Mouse (Mus musculus): ENCODE measurements around the gene Thumpd1. TPM values are rescaled to one million over a fixed set of nuclear protein-coding genes. Genes with fewer than 3 reads are reported as not detected.
"Not testable (repeated sequence)": the region's sequence is repeated elsewhere in the genome, so short reads cannot be mapped to it uniquely, and the experiment has no call there.

Gene Thumpd1
- total RNA-seq (2017): 124 and 137 TPM in 2 replicates

DNA sequence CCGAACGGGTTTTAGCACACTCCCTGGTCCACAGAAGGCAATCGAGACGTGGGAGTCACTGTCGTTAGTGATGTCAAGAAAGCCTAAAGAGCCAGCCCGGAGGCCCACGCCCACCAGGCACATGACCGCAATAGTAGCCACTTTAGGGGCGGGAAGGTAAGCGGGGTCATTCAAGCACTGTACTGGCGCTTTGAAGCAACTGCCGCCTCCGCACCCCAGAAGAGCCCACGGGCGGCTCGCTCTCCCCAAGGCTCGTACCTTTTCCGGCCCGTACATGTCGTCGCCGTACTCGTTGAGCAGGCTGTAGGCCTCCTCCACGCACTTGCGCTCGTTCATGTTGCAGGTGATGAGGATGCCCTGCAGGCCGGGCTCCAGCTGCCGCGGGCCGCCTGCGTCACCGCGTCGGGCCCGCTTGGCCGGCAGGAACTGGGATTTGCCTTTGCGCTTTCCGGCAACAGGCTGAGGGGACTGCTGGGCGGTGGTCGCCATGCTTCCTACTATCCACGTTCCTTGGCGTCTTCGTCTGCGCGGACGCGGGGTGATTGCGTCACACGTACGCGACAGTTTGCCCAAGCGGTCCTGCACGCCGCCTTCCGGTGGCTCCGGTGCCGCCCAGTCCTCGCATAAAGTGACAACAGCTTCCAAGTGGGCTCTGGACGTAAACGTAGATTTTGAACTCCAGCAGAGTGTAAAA is at the start of gene Thumpd1:
TSS of gene Thumpd1 (minus strand) at position 546 of the 694 bp plus-strand sequence.
- ATAC-seq (replicated peaks; ENCODE audit: low read depth, poor library complexity, severe bottlenecking): peak; percentile 94

- no peak for ATAC-seq (replicated peaks; ENCODE audit: low read depth, poor library complexity, severe bottlenecking)
Measured at GRCm38 (mm10) chr7:119769895-119770294, 49.3 kb upstream of the Thumpd1 start.

- ATAC-seq (replicated peaks; ENCODE audit: low read depth, poor library complexity, severe bottlenecking): no peak
Measured at GRCm38 (mm10) chr7:119766996-119767395, 46.4 kb upstream of the Thumpd1 start.

DNA sequence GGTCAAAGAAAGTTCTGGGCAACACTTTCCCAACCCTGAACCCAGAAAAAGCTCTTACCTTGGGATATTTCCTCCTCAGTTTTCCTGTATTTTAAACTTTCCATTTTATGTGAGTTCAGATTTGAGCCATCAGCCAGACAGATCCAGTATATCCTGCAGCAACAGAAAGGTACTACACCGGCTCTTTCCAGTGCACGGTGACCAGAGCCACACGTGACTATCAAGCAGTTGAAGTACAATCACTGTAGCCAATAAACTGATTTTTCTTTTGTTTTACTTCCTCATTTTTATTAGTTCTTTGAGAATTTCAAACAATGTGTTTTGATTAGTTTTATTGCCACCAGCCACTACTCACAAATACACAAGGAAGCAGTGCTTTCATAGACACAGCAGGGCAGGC is 43.8 kb upstream of the Thumpd1 start:
- no peak for ATAC-seq (replicated peaks; ENCODE audit: low read depth, poor library complexity, severe bottlenecking)

GRCm38 (mm10) chr7:119762166-119762697 is 41.6 kb upstream of the Thumpd1 start:
- ATAC-seq (replicated peaks; ENCODE audit: low read depth, poor library complexity, severe bottlenecking): no peak

DNA sequence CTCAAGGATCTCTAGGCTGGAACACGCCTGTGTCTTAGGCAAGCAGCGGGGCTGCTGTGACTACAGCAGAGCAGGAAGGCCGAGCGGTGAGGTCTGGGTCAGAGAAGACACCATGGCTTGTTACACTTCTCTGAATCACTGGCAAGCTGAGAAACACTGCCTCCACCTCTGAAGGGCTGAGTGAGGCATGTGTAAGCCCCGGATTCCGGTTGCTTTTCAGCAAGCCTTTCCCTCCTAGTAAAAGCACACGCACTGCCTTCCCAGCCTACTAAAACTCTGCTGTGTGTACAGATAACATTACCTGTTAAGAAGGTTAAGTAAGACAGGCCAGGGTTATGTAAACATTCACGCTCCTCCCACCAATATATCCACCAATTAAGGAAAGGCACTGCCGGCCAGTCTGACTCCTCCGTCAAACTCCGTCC is 39.9 kb upstream of the Thumpd1 start, which contains the start of gene Acsm3:
TSS of gene Acsm3 (plus strand) at position 397 of the 425 bp plus-strand sequence.
- ATAC-seq (replicated peaks; ENCODE audit: low read depth, poor library complexity, severe bottlenecking): no peak

- ATAC-seq (replicated peaks; ENCODE audit: low read depth, poor library complexity, severe bottlenecking): no peak
Measured at GRCm38 (mm10) chr7:119753696-119754095, 33.1 kb upstream of the Thumpd1 start.

- no peak for ATAC-seq (replicated peaks; ENCODE audit: low read depth, poor library complexity, severe bottlenecking)
Measured at GRCm38 (mm10) chr7:119749942-119750341, 29.3 kb upstream of the Thumpd1 start.

DNA sequence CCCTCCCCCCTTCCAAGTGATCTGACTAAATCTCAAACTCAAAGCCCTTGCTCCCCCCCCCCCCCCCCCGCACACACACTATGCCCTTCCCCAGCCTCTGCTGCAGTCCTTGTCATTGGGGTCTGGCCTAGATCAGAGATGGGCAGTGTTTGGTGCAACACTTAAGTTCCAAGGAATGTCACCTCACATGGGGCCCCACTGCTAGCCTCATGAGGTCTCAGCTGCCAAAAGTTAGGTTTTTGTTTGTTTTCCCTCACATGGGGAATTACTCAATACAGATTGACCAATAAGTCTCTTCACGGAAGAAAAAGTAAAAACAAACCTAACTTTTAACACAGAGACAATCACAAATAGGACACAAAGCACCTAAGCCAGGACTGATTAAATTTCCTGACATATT is 28.2 kb upstream of the Thumpd1 start:
- ATAC-seq (replicated peaks; ENCODE audit: low read depth, poor library complexity, severe bottlenecking): no peak

GRCm38 (mm10) chr7:119745869-119746268 is 25.3 kb upstream of the Thumpd1 start:
- no peak for ATAC-seq (replicated peaks; ENCODE audit: low read depth, poor library complexity, severe bottlenecking)

GRCm38 (mm10) chr7:119744321-119744720 is 23.7 kb upstream of the Thumpd1 start:
- peak; percentile 80 for ATAC-seq (replicated peaks; ENCODE audit: low read depth, poor library complexity, severe bottlenecking)

- ATAC-seq (replicated peaks; ENCODE audit: low read depth, poor library complexity, severe bottlenecking): peak; percentile 63; the same call in 1 of the 2 replicates
Measured at GRCm38 (mm10) chr7:119739798-119740468, 19.3 kb upstream of the Thumpd1 start.

DNA sequence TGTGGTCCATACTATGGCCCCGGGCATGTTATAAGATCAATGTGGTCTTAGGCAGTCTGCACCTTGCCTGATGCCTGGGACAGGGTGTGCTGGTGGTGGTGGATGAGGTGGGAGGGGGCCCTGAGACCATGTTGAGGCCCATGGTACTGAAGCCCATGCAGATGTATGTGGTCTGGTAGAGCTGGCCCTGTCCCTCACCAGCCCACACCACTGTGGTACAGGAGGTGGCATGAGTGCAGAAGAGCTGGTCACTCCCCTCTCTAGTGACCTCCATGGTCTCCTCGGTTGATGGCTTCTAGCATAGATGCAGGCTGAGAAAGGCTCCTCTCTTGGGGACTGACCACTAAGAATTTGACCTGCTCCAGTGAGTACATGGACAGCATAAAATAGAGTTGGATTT is 18.3 kb upstream of the Thumpd1 start:
- ATAC-seq (replicated peaks; ENCODE audit: low read depth, poor library complexity, severe bottlenecking): no peak

GRCm38 (mm10) chr7:119731262-119731661 is 10.7 kb upstream of the Thumpd1 start:
- ATAC-seq (replicated peaks; ENCODE audit: low read depth, poor library complexity, severe bottlenecking): not testable (repeated sequence)

GRCm38 (mm10) chr7:119727621-119728020 is 7.0 kb upstream of the Thumpd1 start:
- ATAC-seq (replicated peaks; ENCODE audit: low read depth, poor library complexity, severe bottlenecking): no peak

- peak; percentile 37 for ATAC-seq (replicated peaks; ENCODE audit: low read depth, poor library complexity, severe bottlenecking)
Measured at GRCm38 (mm10) chr7:119720947-119721310, 331 bp upstream of the Thumpd1 start.

DNA sequence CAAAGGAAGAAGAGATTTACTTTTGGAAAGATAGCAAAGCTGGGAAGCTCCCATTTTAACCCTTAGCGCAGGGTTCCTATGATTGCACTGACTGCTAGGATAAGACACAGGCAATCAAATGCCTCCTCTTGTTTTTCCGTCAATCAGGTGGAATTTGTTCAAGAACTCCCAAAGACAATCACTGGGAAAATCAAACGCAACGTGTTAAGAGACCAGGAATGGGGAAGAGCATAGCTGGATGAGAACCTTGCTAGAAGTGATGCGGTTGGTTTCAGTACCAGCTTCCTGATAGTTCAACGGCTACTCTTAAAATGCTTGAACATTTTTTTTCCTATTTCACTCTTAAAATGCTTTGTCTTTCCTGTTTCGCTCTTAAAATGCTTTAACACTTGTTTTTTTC is 6.5 kb downstream of the Thumpd1 start:
- no peak for ATAC-seq (replicated peaks; ENCODE audit: low read depth, poor library complexity, severe bottlenecking)

DNA sequence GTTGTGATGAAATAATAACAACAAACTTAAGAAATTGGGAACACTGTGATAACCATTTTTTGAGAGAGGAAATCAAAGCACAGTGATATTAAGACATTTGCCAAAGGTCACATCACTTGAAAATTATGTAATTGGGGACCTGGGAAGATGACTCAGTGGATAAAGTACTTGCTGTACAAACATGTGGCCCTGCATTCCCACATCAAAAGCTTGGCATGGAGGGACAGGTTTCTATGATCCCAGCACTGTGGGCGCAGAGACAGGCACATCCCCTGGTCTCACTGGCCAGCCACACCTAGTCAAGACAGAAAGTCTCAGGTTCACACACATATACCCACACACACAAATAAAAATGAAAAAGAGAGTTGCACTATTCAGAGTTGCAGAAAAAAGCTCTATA is 25.7 kb downstream of the Thumpd1 start:
- ATAC-seq (replicated peaks; ENCODE audit: low read depth, poor library complexity, severe bottlenecking): no peak

GRCm38 (mm10) chr7:119692302-119692701 is 28.3 kb downstream of the Thumpd1 start:
- ATAC-seq (replicated peaks; ENCODE audit: low read depth, poor library complexity, severe bottlenecking): no peak

DNA sequence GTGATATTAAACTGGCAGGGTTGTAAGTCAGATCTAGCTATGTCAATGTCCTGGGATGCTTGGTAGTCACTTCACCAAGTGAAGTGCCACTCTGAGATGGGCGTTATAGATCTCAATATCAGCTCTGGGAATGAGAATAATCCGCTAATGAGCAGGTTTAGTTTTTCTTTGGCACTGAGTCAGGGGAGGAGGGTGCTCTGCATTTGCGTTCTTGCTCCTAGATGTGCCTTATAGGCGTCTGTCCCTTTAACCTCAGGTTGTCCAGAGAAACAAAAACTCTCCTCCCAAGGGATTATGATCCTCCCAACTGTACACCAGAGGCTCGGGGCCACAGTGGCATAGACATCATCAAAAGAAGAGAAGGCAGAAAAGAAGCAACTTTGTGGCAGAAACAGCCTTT is 30.9 kb downstream of the Thumpd1 start, which contains the start of gene Acsm4:
TSS of gene Acsm4 (plus strand) at position 301 of the 400 bp plus-strand sequence.
- no peak for ATAC-seq (replicated peaks; ENCODE audit: low read depth, poor library complexity, severe bottlenecking)

DNA sequence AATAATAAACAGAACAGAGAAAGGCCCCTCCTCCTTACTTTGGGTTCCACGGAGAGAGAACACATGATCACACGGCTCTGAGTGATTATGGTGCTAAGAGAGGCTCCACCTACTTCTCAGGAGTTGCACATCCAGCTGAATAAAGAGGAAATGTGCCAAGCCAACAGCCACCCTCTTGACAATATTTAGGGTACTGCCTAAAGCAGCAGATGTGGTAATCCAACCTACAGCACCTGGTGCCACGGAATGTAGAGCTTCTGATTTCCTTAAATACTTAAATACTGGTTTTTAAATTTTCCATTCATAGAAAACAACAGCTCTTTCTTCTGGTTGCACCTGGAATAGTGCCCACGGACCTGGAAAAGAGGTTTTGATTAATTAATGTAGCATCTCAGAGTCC is 37.9 kb downstream of the Thumpd1 start:
- no peak for ATAC-seq (replicated peaks; ENCODE audit: low read depth, poor library complexity, severe bottlenecking)

Data from common myeloid progenitor, adult 5-6 weeks (primary cell).